Mouse (Mus musculus) brain, embryonic 14.5 days (tissue): ENCODE measurements around the gene Tti1.

Experiments used
- CTCF ChIP-seq: fragments of 200-500 bp; IDR thresholded peaks from 2 replicates; pipeline ENCODE4 v1.5.1; 2012; ENCODE audit warnings: inconsistent platforms, mild to moderate bottlenecking, moderate library complexity, borderline replicate concordance; ENCODE audit not compliant: insufficient read depth, insufficient read length; ENCODE audit errors: extremely low read depth
- POLR2A ChIP-seq: fragments of 200-500 bp; IDR thresholded peaks from 2 replicates; pipeline ENCODE4 v1.6.1; 2012; ENCODE audit warnings: mild to moderate bottlenecking, inconsistent platforms, borderline replicate concordance; ENCODE audit not compliant: poor library complexity, insufficient read depth, insufficient read length, severe bottlenecking; ENCODE audit errors: extremely low read depth

DNA sequence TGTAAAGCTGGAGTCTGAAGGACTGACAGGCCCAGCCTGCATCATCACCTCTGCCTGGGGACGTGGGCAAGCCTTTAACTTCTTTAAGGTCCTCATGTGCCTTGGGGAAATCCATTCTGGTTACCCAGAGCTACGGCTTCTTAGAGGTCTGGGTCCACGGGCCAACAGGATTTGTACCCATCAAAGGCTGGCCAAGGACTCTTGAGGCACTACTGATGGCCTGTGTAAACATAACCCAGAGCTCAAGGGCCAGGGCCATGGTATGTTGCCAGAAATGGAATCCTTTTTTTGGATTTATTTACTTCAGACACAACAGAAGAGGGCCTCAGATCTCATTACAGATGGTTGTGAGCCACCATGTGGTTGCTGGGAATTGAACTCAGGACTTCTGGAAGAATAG, 45.5 kb downstream of the Tti1 start:
- TF ChIP-seq CTCF (no peak), POLR2A (no peak)
